Mouse (Mus musculus): Measurements from ENCODE around the gene Gm36210. TPM values are rescaled to one million over a fixed set of nuclear protein-coding genes. Genes with fewer than 3 reads are reported as not detected.
A peak's percentile ranks its signal among the peaks of the same experiment; 100 is the strongest.
"Not testable (repeated sequence)": the region's sequence is repeated elsewhere in the genome, so short reads cannot be mapped to it uniquely, and the experiment has no call there.

The Gm36210 gene
- polyA plus RNA-seq, 1 experiment from 2014 or later = not detected

DNA sequence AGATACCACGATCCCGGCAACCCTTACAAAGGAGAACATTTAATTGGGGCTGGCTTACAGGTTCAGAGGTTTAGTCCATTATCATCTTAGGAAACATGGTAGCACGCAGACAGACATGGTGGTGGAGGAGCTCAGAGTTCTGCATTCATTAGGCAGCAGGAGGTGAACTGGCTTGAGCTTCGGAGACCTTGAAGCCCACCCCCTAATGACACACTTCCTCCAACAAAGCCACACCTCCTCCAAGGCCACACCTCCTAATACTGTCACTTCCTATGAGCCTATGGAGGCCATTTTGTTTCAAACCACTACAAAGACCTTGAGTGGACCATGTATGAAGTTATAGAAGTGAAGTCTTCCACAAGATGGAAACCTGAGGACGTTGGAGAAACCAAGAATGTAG, 5.9 kb upstream of the Gm36210 start:
- WGBS (ENCODE audit: insufficient replicate concordance) = 56% methylated on average over 5 of the region's 5 CpGs
- no peak for ATAC-seq (ENCODE audit: insufficient read depth)
- Histone ChIP-seq H3K9me3 (replicated peaks) (no peaks in the 10 kb centered on the region), H3K4me1 (replicated peaks) (peaks cover 25% of the 10 kb centered on the region), H3K9ac (no peak overlapping the region), H3K36me3 (replicated peaks) (0 out of 2 replicates have a peak, but pooled peaks cover under 1% of the 10 kb centered on the region), H3K4me2 (no peak overlapping the region), H3K27me3 (peaks cover 7% of the 10 kb centered on the region; the same call in 1 of the 2 replicates), H3K4me3 (replicated peaks) (no peak overlapping the region), H3K27ac (replicated peaks) (no peak overlapping the region)

DNA sequence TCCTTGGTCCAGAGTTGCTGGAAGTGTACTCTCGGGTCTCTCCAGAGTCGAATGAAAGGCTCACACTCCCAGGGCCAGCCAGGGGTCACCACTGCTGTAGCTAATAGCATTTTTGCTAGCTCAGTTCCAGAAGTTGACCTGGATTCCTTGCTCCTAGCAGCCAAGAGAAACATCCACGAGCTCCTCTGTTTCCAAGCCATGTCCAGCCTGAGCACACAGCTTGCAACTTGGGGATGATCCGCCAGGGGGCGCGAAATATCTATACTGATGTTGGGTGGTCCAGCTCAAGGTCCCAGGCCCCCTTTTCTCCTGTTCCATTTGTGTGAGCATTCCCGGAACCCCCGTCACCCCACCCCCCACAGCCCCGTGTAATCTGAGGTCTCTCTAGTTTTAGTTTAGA, 5.2 kb upstream of the Gm36210 start:
- Histone ChIP-seq H3K4me2 (no peak overlapping the region), H3K4me3 (replicated peaks) (no peak overlapping the region), H3K36me3 (replicated peaks) (no peaks in the 10 kb centered on the region), H3K27me3 (peaks cover 7% of the 10 kb centered on the region; the same call in 1 of the 2 replicates), H3K27ac (replicated peaks) (no peak overlapping the region), H3K9me3 (replicated peaks) (no peaks in the 10 kb centered on the region), H3K9ac (no peak overlapping the region), H3K4me1 (replicated peaks) (peaks cover 18% of the 10 kb centered on the region)
- WGBS (ENCODE audit: insufficient replicate concordance) = 39% methylated on average over 9 of the region's 9 CpGs
- no peak for ATAC-seq (ENCODE audit: insufficient read depth)

DNA sequence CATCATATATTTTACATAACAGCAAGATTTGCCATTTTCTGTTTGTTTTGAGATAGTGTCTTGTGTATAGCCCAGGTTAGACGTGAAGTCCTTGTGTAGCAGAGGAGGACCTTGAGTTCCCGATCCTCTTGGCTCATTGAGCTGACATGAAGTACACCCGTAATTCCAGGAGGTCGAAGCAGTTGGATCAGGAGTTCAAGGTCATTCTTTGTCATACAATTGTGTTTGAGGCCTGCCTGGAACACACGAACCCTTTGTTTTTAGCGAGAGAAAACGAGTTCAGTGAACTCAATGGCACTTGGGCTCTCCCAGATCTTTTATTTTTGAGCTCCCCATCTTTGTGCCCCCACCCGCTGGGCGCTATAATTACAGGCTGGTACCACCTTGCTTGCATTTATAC, 3.9 kb downstream of the Gm36210 start:
- Histone ChIP-seq H3K27me3 (no peaks in the 10 kb centered on the region), H3K4me3 (replicated peaks) (no peak overlapping the region), H3K9ac (no peak overlapping the region), H3K36me3 (replicated peaks) (no peaks in the 10 kb centered on the region), H3K9me3 (replicated peaks) (no peaks in the 10 kb centered on the region), H3K4me1 (replicated peaks) (peaks cover 22% of the 10 kb centered on the region), H3K27ac (replicated peaks) (no peak overlapping the region), H3K4me2 (no peak overlapping the region)
- ATAC-seq (ENCODE audit: insufficient read depth) = no peak
- 71% methylated on average over 9 of the region's 9 CpGs for WGBS (ENCODE audit: insufficient replicate concordance)

DNA sequence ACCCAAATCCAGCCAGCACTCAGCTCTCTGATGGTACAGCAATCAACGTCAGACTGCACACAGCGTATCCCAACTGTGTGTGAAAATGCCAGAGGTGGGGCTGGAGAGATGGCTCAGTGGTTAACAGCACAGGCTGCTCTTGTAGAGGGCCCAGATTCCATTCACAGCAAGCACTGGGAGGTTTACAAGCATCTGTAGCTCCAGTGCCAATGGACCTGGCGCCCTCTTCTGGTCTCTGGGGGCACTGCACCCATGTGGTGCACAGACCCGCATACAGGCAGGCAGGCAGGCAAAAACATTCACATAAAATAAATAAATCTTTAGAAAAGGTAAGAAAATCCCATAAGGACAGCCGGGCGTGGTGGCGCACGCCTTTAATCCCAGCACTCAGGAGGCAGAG, 5.1 kb downstream of the Gm36210 start:
- H3K27me3 ChIP-seq = no peaks in the 10 kb centered on the region
- H3K9ac ChIP-seq = no peak overlapping the region
- peak overlapping the region; percentile 47; the same call in 1 of the 2 replicates for H3K4me3 ChIP-seq (replicated peaks)
- no peak for ATAC-seq (ENCODE audit: insufficient read depth)
- H3K4me2 ChIP-seq = 0 out of 2 replicates have a peak overlapping the region, but pooled peaks have one; percentile 69
- H3K4me1 ChIP-seq (replicated peaks) = peaks cover 22% of the 10 kb centered on the region
- H3K36me3 ChIP-seq (replicated peaks) = no peaks in the 10 kb centered on the region
- WGBS (ENCODE audit: insufficient replicate concordance) = 54% methylated on average over 8 of the region's 8 CpGs
- no peak overlapping the region for H3K27ac ChIP-seq (replicated peaks)
- no peaks in the 10 kb centered on the region for H3K9me3 ChIP-seq (replicated peaks)

DNA sequence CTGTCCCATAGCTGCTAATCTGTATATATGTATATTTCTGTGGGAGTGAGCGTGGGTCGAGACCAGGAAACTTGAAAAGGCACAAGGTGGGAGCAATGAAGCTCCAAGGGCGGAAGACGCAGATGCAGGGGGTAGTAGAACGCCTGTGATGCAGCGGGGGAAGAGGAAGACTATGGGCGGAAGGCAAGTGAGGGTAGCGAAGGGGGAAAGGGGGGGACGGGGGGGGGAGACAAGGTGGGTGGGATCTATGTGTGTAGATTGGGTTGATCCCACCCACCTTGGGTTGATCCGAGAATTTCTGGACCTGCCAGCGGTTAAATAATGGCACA, 5.8 kb downstream of the Gm36210 start:
- Histone ChIP-seq H3K27me3 (no peaks in the 10 kb centered on the region), H3K9me3 (replicated peaks) (no peaks in the 10 kb centered on the region), H3K4me3 (replicated peaks) (peak overlapping the region; percentile 47), H3K4me1 (replicated peaks) (peaks cover 22% of the 10 kb centered on the region), H3K36me3 (replicated peaks) (no peaks in the 10 kb centered on the region), H3K27ac (replicated peaks) (peak overlapping the region; percentile 66), H3K9ac (peak overlapping the region; percentile 39; the same call in 1 of the 2 replicates), H3K4me2 (peak overlapping the region; percentile 69)
- peak; percentile 20; the same call in 1 of the 2 replicates for ATAC-seq (ENCODE audit: insufficient read depth)
- WGBS (ENCODE audit: insufficient replicate concordance) = 20% methylated on average over 11 of the region's 11 CpGs

DNA sequence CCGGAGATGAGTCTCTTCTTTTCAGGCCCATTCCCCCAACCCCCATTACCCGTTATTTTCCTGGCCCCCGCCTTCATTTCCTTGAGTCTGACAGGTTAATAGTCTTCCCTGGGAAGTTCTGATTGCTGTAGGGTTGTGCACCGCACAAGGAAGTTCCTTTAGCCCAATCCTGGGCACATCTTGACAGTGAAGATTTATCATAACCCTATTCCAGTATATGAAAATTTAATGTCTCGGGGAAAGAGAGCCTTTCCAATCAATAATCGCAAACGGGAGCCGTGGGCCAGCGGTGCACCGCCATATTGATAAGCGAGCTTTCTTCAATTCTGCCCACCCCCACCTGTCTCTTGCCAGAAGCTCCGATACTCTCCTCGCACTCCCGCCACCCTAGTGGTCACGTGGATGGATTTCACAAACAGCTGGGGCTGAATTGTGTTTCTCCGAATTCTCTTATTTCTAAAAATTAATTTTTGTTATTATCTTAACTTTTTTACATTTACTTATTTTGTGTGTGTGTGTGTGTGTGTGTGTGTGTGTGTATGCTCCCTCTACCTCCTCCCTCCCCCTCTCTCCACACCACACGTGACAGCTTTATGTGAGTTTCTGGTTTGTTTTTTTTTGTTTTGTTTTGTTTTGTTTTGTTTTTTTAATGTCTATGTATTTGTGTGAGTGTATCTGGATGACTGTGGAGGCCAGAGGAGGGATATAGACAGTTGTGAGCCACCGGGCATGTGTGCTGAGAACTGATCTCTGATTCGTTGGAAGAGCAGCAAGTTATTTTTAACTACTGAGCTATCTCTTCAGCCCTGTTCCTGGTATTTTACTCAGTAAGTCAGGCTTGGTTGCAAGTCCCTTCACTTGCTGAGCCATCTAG, 6.4 kb downstream of the Gm36210 start:
- Histone ChIP-seq H3K27me3 (no peaks in the 10 kb centered on the region), H3K4me1 (replicated peaks) (peaks cover 22% of the 10 kb centered on the region), H3K4me3 (replicated peaks) (peak overlapping the region; percentile 47), H3K27ac (replicated peaks) (peak overlapping the region; percentile 66), H3K4me2 (peak overlapping the region; percentile 69), H3K36me3 (replicated peaks) (no peaks in the 10 kb centered on the region), H3K9ac (peak overlapping the region; percentile 39; the same call in 1 of the 2 replicates), H3K9me3 (replicated peaks) (no peaks in the 10 kb centered on the region)
- WGBS (ENCODE audit: insufficient replicate concordance) = 5% methylated on average over 19 of the region's 19 CpGs
- ATAC-seq (ENCODE audit: insufficient read depth) = peak; percentile 69

DNA sequence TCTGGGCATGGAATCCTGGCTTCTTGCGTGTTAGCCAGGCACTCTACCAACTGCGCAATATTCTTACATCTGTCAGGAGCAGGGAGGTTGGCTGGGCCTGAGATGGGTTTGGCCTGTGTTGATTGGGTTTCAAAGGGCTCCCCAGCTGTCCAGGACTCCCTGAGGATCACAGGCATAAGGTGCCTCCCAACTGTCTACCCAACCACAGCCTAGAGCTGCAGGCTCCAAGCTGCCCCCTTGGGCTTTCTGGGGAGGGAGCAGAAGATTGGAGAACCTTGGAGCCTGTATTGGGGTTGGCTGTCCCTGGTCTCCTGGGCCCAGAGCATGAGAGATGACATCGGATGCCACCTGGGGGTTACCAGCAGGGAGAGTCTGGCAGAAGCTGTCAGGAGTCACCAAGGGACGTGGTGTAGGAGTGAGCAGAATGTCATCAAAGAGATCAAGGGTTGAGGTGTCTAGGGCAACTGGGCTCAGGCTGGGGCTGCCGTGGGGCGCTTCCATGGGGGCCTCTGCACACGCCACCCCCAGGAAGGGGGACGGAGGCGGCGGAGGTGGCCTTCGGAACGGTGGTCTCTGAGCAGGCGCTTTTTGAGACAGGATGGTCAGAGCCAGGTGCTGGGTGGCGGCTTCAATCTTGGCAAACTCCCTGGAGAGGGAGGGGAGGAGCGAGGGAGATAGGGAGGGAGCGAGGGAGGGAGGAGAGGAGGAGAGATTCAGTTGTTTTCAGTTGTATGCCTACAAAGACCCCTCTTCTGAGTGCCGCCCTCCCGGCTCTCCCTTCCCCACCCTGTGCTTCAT, 7.3 kb downstream of the Gm36210 start:
- Histone ChIP-seq H3K27me3 (no peaks in the 10 kb centered on the region), H3K4me1 (replicated peaks) (peaks cover 22% of the 10 kb centered on the region), H3K4me2 (peak overlapping the region; percentile 69), H3K36me3 (replicated peaks) (no peaks in the 10 kb centered on the region), H3K9ac (peak overlapping the region; percentile 13; the same call in 1 of the 2 replicates), H3K27ac (replicated peaks) (no peak overlapping the region; the same call in 1 of the 2 replicates), H3K4me3 (replicated peaks) (peak overlapping the region; percentile 47), H3K9me3 (replicated peaks) (no peaks in the 10 kb centered on the region)
- WGBS (ENCODE audit: insufficient replicate concordance) = 36% methylated on average over 18 of the region's 18 CpGs
- peak; percentile 11 for ATAC-seq (ENCODE audit: insufficient read depth)

DNA sequence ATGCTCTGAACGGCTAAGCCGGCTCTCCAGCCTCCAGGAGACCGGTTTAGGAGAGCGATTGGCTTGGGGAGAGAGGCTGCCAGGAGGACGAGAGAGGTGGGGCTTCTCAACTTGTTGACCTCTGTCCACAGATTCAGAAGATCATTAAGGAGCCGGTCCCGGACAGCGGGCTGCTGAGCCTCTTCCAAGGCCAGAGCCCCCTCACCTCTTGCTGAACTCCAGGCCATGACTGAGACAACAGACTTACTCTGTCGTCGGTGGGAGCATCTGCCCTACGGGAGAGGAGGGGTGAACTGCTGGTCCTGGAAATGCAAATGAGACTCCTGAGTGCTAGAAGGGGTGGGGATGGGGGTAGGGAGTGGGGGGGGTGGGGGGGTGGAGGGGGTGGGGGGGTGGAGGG, 11.1 kb downstream of the Gm36210 start:
- Histone ChIP-seq H3K27ac (replicated peaks) (no peak overlapping the region), H3K27me3 (no peaks in the 10 kb centered on the region), H3K9me3 (replicated peaks) (no peaks in the 10 kb centered on the region), H3K4me2 (no peak overlapping the region), H3K4me3 (replicated peaks) (no peak overlapping the region), H3K9ac (no peak overlapping the region), H3K36me3 (replicated peaks) (no peaks in the 10 kb centered on the region), H3K4me1 (replicated peaks) (peaks cover 15% of the 10 kb centered on the region)
- WGBS (ENCODE audit: insufficient replicate concordance) = 68% methylated on average over 11 of the region's 11 CpGs
- no peak for ATAC-seq (ENCODE audit: insufficient read depth)

DNA sequence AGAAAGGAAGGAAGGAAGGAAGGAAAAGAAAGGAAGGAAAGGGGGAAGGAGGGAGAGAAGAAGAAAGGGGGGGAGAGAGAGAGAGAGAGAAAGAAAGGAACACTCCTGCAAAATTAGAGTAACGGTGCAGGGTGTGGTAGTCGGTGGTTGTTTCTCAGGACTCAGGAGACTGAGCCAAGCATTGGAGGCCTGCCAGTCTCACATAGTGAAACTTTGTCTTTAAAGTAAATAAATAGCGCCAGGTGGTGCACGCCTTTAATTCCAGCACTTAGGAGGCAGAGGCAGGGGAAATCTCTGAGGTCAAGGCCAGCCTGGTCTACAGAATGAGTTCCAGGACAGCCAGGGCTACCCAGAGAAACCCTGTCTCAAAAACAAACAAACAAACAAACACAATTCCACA, 19.6 kb downstream of the Gm36210 start:
- ATAC-seq (ENCODE audit: insufficient read depth) = no peak
- Histone ChIP-seq H3K9me3 (replicated peaks) (no peaks in the 10 kb centered on the region), H3K4me3 (replicated peaks) (no peak overlapping the region), H3K27ac (replicated peaks) (no peak overlapping the region), H3K4me2 (no peak overlapping the region), H3K27me3 (no peaks in the 10 kb centered on the region), H3K9ac (no peak overlapping the region), H3K36me3 (replicated peaks) (peaks cover 4% of the 10 kb centered on the region), H3K4me1 (replicated peaks) (no peaks in the 10 kb centered on the region)
- WGBS (ENCODE audit: insufficient replicate concordance) = 59% methylated on average over 4 of the region's 4 CpGs

DNA sequence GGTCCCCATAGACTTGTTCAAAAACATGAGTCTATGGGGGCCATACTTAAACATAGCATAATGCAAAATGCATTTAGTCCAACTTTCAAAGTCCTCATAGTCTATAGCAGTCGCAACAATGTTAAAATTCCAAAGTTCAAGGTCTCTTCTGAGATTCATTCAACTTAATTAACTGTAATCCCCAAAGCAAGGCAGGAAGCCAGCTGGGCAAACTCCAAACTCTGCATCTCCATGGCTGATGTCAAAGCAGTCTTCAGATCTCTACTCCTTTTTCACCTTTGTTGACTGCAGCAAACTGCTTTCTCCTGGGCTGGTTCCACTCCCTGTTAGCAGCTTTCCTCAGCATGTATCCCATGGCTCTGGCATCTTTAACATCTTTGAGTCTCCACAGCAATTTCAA, 27.3 kb downstream of the Gm36210 start:
- H3K27me3 ChIP-seq; H3K27ac ChIP-seq (replicated peaks); H3K4me3 ChIP-seq (replicated peaks); H3K4me2 ChIP-seq; H3K9me3 ChIP-seq (replicated peaks); ATAC-seq (ENCODE audit: insufficient read depth); H3K9ac ChIP-seq; H3K36me3 ChIP-seq (replicated peaks): not testable (repeated sequence)
- 68% methylated on average over 1 of the region's 1 CpGs for WGBS (ENCODE audit: insufficient replicate concordance)
- H3K4me1 ChIP-seq (replicated peaks) = peaks cover 34% of the 10 kb centered on the region

DNA sequence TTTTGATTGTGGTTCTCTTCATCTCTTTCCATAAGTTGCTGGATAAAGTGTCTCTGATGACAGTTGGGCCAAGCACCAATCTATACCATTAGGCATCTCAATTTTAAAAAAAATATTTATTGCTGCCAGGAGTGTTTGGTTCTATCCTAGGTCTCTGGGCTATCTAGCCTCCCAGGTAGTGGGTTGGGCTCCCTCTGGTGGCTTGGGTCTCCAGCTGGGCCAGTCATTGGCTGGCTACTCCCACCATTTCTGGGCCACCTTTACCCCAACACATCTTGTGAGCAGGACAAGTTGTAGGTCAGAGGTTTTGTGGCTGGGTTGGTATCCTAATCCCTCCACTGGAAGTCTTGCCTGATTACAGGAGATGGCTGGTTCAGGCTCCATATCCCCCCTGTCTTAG, 28.1 kb downstream of the Gm36210 start:
- Histone ChIP-seq H3K27ac (replicated peaks) (peak overlapping the region; percentile 71; the same call in 1 of the 2 replicates), H3K4me2 (peak overlapping the region; percentile 95), H3K4me1 (replicated peaks) (peaks cover 34% of the 10 kb centered on the region), H3K36me3 (replicated peaks) (peaks cover 4% of the 10 kb centered on the region; the same call in 1 of the 2 replicates), H3K4me3 (replicated peaks) (peak overlapping the region; percentile 66), H3K9me3 (replicated peaks) (no peaks in the 10 kb centered on the region), H3K9ac (no peak overlapping the region; the same call in 1 of the 2 replicates), H3K27me3 (no peaks in the 10 kb centered on the region)
- ATAC-seq (ENCODE audit: insufficient read depth) = no peak
